Mouse (Mus musculus) olfactory bulb, adult 2 months (tissue): ENCODE results near the gene Muc15.

Experiments
- CTCF ChIP-seq: fragments of 200-500 bp; IDR thresholded peaks from 2 replicates; pipeline ENCODE4 v1.5.1; 2012; ENCODE audit warnings: low read depth, mild to moderate bottlenecking, low read length, moderate library complexity; ENCODE audit not compliant: insufficient read depth
- POLR2A ChIP-seq: fragments of 200-500 bp; IDR thresholded peaks from 2 replicates; pipeline ENCODE4 v1.6.1; 2012; ENCODE audit warnings: mild to moderate bottlenecking, low read depth, low read length, moderate library complexity; ENCODE audit not compliant: insufficient read depth

- TF ChIP-seq CTCF (no peak), POLR2A (no peak)
Measured at GRCm38 (mm10) chr2:110726106-110726505, 5.0 kb downstream of the Muc15 start.
